Mouse (Mus musculus) spleen, adult 12 weeks (tissue): ENCODE results near the gene Crtap.
"Not testable (repeated sequence)": the region's sequence is repeated elsewhere in the genome, so short reads cannot be mapped to it uniquely, and the experiment has no call there.

Experiments
- DNase-seq: peaks from one replicate; pipeline ENCODE4 v3.0.0; 2022; ENCODE audit warnings: low spot score

Crtap gene

GRCm38 (mm10) chr9:114395258-114395657 is 4.8 kb upstream of the Crtap start:
- no peak for DNase-seq

DNA sequence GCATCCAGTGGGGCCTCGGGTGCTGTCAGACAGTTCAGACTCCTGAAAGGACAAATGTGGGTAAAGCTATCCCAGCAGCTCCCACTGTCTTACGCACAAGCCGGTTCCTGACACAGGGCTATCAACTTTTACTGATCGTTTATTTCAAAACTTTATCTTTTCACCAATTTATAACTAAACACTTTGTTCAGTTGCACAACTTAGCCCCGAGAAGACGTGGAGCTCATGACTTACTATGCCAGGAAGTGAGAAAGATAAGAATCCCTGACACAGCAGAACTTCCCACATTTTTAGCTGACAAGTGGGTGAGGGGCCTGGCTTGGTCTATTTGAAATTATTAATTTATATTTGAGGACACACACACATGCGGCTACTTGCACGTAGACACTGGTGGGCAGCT is 4.2 kb upstream of the Crtap start:
- no peak for DNase-seq

DNA sequence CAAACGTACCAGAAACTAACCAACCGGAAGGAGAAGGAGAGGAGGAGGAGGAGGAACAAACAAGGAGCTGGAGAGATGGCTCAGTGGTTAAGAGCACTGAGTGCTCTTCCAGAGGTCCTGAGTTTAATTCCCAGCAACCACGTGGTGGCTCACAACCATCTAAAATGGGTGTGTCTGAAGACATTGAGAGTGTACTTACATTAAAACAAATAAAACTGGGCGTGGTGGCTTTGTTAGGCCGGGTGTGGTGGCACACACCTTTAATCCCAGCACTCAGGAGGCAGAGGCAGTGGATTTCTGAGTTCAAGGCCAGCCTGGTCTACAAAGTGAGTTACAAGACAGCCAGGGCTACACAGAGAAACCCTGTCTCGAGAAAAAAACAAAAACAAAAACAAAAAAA is 3.7 kb upstream of the Crtap start:
- DNase-seq: not testable (repeated sequence)

DNA sequence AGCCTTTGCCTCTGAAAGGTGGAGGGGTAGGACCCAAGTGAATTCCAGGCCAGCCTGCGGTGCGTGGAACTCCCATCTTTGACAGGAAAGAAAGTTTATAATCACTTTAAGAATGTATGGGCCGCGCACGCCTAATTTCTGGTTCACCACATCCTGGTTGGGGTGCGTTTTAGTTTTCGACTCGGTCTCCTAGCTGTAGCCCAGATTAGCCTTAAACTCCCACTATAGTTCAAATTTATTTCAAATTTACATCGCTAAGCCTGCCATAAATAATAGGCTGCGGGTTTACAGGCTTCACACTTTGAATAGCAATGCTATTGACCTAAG is 237 bp upstream of the Crtap start:
- no peak for DNase-seq

DNA sequence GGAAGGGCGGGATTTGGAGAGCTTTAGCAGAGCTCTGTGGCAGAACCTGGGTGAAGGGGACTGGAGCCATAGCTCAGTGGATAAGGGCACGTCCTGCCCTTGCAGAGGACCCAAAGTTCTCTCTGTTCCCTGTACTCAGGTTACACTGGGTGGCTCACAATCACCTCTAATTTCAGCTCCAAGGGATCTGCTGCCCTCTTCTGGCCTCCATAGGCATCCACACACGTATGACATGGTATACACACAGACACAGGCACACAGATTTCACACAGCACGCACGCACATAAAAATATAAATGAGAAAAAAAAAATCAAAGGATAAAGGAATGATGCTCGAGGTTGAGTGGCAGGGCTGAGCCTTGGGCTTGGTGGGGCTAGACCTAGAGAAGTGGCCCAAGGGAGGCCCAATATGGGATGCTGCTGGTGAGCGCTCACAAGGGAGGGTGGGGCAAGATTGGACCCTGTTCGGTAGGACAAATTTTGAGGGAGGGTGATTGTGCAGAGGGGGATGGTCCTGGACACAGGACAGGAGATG is 1.0 kb downstream of the Crtap start:
- no peak for DNase-seq

DNA sequence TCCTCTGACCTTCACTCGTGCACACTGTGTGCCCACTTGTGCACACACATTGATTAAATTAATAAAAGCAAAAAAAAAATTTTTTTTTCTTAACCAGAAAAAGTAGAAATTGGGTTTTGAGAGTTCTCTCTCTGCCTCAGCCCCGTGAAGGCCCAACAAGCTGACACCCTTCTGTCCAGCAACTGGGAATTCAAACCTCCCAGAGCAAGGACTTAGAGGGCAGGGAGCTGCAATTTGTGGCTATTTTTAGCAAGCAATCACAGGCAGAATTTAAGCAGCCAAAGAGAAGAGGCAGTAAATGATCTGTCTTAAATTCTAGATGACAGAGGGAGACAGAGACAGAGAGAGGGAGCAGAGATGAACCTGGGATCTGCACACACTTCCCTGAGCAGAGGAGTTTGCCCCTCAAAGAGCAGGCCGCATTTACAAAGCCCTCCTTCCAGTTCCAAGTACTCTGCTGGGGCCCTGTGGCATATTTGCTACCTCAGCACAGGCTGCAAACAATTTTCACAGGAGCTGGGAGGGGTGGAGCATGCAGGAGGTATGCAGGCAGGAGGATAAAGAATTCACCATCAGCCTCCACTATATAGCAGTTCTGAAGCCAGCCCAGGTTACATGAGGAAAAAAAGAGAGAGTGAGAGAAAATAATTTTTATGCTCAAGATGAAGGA is 1.6 kb downstream of the Crtap start:
- DNase-seq: no peak

DNA sequence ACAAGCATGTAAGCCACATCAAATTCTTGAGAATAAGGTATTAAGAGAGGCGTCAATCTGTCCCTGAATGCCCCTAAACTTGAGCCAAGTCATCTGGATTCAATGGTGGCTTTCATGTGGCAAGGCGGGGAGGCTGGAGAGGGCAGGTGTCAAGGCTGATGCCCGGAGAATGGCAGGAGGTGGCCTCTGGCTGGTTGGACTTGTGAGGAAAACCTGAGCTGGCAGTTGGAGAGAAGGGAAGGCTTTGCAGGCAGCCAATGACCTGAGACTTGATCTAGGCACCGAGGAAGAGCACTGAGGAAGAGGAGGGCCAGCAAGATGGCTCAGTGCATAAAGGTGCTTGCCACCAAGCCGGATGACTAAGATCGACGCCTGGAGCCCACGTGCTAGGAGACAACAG is 2.2 kb downstream of the Crtap start:
- DNase-seq: no peak

GRCm38 (mm10) chr9:114387086-114387485 is 3.4 kb downstream of the Crtap start:
- DNase-seq: no peak

- DNase-seq: no peak
Observed at GRCm38 (mm10) chr9:114385160-114385559, 5.3 kb downstream of the Crtap start.

- DNase-seq: no peak
Observed at GRCm38 (mm10) chr9:114384691-114385090, 5.8 kb downstream of the Crtap start.

DNA sequence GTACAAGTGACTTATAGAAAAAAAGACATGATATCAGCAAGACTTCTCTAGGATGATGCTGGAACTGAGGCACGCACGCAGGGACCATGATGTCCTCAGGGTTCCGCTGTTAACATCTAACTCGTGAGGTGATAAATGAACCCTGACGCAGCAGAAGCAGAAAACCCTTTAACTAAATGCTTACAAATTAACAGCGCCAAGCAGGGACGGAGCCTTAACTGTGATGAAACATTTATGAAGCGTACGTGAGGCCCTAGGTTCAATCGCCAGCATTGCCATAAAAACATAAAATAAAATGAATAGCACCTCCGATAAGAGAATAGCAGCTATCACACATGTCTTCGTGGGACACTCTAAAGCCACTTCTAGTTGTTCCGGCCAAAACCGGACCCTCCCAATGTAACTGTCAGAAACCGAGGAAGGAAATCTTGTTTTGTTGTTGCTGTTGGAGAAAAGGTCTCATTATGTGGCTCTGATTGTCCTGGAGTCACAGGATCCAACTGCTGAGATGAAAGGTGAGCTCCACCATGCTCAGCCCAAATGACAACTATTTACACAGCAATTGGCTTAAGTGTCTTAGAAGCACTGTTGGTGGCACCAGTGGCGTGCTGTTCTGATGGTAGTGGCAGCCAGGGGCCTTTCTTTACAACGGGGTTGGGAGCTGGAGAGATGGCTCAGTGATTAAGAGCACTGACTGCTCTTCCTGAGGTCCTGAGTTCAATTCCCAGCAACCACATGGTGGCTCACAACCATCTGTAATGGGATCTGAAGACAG is 7.4 kb downstream of the Crtap start:
- no peak for DNase-seq

DNA sequence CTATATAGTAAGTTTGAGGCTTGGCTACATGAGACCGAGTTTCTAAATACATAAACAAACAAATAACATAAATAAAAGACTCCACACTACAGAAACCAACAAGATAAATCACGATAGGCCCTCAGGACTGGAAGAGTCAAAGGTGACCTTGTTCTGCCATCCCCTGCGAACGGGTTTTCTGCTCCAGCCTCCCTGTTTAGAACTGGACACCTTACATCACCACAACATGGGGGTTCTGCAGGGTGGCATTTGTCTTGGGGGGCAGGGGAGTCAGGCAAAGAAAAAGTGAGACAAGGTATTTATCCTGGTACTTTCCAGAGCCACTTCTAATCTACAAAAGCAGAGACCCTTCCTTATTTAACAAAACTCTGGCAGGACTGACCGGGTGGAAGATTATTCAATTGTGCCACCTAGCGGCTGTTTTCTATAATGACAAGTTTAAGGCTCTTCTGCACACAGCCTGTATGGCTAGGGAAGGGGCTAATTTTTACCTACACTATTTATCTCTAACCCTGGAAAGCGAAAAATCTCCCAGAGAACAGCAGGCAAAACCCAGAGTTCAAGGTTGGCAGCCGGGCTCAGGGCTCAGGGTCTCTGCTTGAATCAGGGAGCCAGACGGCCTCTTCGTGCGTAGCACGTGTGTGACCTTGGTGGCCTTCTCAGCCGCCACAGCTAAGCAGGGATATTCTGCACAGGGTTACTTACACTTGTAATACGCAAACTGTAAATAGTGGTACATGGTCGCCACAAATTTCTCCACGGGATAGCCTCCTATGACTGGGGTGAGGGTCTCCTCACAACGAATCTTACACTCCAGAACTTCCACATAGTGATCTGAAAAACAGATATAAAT is 9.4 kb downstream of the Crtap start:
- no peak for DNase-seq

DNA sequence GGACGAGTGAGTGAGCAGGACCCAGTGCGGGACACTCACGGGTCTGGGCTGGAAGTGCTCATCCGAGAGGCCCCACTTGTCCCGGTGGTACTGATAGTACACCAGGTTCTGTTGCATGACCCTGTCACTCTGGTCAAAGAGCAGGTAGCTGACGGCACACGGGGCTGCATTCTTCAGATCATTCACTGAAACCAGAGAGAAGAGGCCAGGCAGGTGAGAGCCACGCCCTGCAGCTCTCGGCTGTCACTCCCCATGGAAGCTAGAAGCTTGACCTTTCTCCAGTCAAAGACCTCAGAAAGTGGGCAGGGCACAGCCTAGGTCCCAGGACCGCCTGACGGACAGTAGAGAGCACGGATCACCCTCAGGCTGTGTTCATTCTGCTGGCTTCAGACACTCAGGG is 10.6 kb downstream of the Crtap start:
- DNase-seq: no peak

DNA sequence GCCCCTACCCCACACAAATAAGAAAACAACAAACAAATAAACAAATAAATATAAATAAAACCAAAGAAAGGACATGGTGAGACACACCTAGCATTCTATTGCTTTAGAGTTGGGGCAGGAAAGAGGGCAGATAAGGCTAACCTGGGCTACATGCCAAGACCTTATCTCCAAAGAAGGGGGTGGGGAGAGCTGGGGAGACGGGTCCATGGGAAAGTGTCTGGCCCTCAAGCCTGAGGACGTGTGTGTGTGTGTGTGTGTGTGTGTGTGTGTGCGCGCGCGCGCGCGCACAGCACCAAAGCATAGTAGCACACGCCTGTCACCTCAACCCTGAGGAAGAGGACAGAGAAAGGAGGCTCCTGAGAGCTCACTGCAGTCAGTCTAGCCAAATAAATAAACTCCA is 13.3 kb downstream of the Crtap start:
- DNase-seq: no peak

DNA sequence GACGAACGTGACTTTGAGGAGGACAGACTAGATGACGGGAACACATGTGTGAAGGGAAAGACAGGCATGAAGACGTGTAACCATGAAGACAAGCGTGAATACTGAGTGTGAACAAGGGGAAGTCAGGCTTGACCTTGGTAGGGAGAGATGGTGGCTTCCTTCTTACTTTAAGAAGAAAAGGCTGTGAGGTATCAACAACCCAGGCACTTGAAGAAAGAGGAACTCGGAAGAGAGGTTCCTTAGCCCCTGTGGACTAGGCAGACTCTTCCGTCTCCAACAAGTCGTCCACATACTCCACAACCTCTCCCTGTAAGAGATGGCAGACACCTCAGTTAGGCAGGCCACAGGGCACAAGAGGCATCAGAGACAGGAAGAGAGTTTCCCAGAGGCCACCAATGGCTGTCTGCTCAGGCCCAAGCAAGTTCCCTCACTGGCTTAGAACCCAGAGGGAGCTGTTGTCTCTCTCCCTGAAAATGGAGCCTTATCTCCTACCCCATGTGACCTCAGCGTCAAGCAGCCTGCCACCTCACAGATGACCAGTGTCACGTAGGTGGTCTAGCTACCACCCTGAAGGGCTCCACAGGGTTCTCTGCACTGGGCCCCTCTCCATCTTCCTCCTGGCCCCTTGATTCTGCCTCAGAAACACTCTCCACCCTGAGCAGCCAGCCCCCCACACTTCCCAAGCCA is 15.1 kb downstream of the Crtap start:
- no peak for DNase-seq

- not testable (repeated sequence) for DNase-seq
Observed at GRCm38 (mm10) chr9:114371717-114372116, 18.8 kb downstream of the Crtap start.

DNA sequence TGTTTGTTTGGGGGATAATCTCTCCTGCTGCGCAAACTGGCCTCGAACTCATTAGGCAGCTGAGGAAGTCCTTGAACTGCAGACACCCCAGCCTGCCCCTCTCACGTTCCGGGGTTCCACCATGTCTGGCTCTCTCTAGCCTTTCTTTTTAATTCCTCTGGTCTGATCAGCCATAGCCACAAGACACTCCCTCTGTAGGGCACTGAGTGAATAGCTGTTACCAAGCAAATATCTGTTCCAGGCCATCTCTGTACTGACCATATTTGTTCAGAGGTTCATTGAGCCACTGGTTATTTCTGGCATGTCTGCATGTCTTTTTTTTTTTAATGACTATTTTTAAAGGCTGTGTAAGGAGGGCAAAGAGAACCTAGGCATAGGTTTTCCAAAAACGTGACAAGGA is 21.1 kb downstream of the Crtap start:
- not testable (repeated sequence) for DNase-seq

DNA sequence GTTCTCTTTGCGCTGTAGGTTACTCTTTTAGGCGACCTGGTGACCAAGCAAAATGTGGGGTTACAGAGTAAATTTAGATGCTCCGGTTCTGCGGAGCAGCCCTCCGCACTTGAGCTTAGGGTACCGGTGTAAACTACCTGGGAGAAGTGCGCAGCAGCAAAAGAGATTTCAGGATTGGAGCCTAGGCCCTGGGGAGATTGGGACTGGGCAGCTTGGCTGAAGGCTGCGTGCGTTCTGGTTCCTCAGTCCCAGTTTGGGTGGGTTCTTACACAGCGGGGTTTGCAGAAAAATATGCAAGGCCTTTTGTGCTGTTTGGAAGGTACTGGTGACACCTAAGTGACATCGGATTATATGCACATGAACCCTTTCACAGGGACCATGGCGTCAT is 22.0 kb downstream of the Crtap start:
- DNase-seq: no peak

DNA sequence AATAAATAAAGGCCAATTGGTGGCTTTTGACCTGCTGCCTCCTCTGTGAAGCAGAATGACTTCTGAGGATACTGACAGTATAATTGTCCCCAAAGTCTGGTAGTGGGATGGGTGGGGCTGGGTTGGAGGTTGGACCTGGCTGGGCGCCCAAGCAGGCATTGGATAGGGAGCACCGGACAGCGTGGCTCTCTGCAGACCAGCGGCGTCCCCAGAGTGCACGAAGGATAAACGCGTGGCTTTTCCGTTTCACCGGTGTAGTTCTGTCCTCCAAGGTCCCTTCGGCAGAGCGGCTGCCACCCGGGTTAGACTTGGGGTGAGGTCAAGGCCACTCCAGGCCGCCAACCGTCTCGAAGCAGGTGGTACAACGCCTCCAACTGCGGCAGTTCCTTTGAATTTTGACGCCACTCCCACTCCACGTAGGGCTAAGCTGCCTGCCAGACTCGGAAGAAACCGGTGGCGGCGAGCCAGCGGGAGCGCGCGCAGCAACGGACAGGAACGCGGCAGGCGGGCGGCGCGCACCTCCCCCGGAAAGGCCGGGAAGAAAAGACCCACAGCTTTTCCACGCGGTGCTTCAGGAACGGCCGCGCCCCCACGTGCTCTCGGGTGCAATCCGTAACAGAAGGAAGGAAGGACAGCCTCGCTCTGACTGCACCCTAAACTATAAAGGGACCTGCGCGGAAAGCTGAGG is 22.5 kb downstream of the Crtap start:
- peak; percentile 44 for DNase-seq

DNA sequence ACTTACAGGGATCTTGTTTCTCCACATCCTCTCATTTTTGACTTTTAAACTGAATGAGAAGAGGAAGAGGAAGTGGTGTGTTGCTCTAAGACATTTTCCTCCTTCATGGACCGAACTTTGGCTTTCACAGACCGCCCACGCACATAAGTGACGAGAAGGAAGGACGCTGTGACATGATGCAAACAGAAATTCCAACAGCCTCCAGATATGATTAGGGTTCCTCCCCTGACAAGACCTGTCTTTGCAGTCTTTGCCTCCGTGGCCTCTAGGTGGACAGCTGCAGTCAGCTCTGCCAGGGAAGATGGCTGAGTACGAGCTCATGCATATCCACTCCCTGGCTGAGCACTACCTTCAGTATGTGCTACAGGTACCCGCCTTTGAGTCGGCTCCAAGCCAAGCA is 60.6 kb downstream of the Crtap start, which contains the start of gene Bcl2a1c:
Gene Bcl2a1c, plus strand, starts transcription at position 281 of the 400 bp plus-strand sequence.
- not testable (repeated sequence) for DNase-seq

DNA sequence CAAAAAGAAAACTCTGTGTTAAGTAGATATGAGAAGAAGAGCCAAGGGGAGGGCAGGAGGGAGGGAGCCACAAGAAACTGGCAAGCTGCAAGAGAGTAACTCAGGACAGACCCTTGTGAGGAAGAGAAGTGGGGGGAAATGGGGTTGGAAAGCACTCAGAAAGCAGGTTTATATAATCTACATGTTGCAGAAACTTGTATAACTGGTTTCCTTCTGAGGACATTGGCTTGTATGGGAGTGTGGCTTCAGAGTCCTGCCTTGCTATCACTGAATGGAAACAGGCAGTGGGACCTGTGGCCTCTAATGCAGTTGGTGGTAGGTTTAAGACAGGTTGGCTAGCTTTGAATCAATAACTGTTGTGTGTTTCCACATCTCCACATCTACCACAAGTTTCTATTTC is 62.1 kb downstream of the Crtap start:
- not testable (repeated sequence) for DNase-seq
